Mouse (Mus musculus) embryo, embryonic 9.5 days (tissue): Measurements from ENCODE around the gene Lef1.

ENCODE experiments used
- DNase-seq: peaks from one replicate; pipeline ENCODE4 v3.0.0-alpha.2; 2017; ENCODE audit errors: extremely low spot score

Lef1 gene

GRCm38 (mm10) chr3:131107301-131108093 lies 2.8 kb upstream of the Lef1 start:
- peak; percentile 63 for DNase-seq

DNA sequence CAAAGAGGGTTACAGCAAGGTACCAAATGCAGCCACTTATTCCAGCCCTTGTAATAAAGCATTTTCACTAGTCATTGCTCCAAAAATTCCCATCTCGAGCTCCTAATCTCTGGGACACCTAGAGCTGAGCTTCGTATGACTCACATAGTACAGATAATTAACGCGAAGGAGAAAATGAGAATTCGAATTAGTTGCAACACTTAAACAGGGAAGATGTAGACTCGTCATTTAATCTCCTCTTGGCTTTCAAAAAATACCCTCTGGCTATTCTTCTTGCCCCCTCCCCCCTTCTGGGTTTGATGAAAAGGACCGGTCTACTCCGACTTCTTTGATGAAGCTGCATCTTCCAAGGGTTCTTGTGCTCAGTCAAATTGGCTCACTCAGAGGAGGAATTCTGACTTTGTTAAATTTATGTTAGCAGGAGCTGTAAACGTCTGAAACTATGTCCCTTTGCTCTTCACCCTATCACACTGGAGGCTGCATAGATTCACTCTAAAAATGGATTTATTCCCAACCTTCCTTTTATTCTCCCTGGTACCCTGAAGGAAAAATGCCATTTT lies 2.1 kb upstream of the Lef1 start:
- DNase-seq, result peak; percentile 45

DNA sequence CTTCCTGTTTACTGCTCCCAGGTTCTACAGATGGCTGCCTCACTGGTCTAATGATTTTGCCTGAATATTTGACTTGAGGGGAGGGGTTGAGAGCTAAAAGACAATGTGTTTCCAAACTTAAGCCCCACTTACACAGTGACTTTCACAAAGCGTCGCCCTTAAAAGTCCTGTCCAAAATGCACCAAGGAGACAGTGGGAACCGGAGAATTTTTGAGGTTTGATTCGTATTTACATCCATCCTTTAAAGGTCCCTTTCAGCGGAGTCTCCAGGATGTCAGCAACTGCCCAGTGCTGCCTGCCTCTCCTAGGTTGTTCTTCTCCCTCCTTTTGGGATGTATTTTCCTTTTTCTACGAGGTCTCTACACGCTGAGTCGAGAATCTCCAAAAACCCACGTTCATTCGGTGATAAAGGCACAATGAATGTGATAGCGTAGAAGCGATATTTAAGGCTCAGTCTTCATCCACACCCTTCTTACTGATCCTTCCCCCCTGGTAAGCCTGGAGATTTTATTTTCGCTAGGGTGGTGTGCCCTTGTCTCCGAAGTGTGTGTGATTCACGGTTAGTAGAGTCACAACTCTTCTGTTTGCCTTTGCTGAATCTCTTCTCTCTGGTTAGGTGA lies 1.1 kb upstream of the Lef1 start:
- DNase-seq, result peak; percentile 27

GRCm38 (mm10) chr3:131109686-131110070 lies 593 bp upstream of the Lef1 start:
- DNase-seq, result peak; percentile 66

GRCm38 (mm10) chr3:131111151-131111850 lies 1.0 kb downstream of the Lef1 start:
- DNase-seq, result peak; percentile 69

- DNase-seq, result peak; percentile 83
These were observed 1.7 kb downstream of the Lef1 start for GRCm38 (mm10) chr3:131111851-131112572.

DNA sequence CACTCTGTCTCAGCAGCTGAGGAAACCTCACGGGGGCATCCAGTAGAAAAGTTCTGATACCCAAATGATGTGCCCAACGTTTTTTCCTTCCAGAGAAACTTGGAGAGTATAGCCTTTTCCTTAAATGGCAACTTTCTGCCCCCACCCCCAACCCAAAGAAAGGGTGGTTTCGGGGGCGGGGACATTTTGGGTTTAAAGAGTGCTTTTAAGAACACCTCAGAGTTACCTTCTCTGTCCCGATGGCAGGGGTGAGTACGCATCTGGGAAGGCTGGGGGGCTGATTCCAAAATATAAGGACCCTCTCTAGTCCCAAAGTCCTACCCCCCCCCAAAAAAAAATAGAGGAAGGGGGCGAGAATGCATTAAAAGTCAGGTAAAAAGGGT lies 2.3 kb downstream of the Lef1 start:
- no peak for DNase-seq

- no peak for DNase-seq
These were observed 2.8 kb downstream of the Lef1 start for GRCm38 (mm10) chr3:131113029-131113428.

DNA sequence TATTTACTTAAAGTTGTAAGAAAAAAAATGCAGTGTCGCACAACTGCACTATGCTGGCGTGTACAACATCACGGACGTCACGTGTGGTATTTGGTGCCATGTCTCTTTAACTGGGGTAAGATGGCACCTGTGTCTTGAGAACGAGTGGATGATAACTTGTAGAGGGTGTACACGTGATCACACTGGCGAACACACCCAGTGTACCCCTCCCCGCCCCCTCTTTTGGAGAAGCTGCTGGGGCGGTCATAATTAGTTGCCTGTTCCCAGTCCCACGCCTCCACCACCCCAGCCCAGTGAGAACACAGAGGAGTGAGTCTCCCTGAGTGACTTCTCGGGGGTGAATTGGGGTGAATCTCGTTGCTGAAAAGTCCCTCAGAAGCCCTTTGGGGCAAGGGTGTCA lies 5.8 kb downstream of the Lef1 start:
- DNase-seq, result no peak

DNA sequence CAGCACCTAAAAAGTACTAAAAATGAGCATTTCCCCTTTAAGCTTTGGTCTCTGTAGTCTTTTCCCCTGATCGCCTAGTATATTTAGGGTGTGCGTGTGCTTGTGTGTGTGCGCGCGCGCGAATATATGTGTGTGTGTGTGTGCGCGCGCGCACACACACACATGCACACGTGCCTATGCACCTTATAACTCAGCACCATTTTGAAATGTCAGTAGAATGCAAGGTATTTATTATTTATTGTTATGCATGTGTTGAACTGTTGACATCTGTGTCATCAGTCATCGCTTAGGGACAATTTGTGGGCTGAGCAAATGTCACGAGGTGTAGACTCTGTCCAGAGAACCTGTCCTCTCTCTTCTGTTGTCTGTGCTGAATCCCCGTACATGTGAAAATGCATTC lies 7.1 kb downstream of the Lef1 start:
- DNase-seq, result no peak

DNA sequence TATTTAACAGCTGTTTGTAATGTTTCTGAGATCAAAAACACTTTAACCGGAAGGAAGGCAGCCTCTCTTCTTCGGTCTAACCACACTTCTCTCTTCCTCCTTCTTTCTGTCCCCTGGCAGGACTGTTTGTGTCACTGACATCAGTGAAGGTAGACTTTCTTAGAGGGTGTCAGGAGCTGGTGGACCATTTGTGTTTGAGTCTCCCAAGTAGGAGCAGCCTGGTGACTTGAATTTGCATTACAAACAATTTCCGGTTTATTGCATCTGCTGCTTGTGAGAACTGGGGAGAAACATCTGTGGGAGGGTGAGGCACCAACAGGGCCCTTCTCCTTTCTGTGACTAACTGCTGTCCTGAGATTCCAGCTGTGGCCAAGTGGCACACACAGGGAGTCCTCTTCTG lies 7.6 kb downstream of the Lef1 start:
- DNase-seq, result no peak

GRCm38 (mm10) chr3:131119435-131119834 lies 9.2 kb downstream of the Lef1 start:
- no peak for DNase-seq

DNA sequence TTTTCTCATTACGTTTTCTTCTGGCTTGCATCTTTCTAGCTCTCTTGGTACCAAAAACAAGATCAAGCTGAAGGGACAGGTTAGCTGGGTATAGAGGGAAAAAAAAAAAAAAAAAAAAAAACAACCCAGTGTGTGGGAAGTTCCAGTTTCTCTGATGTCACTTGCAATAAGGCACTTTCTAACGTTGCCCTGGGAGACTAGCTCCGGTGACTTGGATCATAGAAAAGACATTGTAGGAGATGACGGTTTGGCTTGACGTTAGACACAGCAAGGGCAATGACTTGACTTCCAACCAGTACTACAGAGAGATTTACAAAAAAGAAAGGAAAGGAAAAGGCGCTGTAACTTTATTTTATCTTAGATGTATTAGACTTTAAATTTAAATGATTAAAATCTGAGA lies 13.2 kb downstream of the Lef1 start:
- DNase-seq, result no peak

- DNase-seq, result no peak
These were observed 15.6 kb downstream of the Lef1 start for GRCm38 (mm10) chr3:131125873-131126272.

GRCm38 (mm10) chr3:131126438-131126837 lies 16.2 kb downstream of the Lef1 start:
- DNase-seq, result no peak

DNA sequence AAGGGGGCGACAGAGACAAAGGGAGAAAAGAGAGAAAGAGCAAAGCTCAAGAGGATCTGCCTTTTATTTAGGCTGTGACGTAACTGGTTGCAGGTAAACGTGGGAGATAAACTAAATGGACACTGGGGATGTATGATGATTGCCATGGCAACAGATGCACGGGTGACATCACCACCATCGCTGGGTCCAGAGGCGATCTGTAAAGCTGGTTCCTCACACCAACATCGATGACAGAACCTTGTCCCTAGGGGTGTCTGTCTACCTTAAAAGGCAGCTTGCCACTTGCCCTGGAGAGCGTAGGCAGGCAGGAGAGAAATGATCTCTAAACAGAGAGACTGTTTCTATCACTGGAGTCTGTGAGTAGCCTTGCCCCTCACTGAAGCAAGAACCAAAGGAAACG lies 23.7 kb downstream of the Lef1 start:
- no peak for DNase-seq

DNA sequence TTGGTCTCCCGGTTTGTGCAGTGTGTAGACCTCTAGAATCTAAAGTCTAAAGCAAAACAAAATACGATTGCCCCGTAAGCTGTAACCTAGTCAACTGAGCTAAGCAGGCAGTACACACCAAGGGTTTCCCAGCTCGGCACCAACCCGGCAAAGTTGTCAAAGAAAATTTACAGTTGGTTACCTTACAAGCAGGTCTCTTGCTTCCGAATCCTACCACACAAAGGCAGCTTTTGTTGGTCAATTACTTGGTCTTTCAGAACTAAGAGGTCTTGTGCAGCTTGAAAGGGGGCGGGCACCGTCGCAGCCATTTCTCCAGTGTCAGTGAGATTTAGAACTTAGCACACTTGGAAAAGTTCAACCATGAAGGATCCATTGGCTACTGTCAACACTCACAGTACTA lies 25.2 kb downstream of the Lef1 start:
- DNase-seq, result no peak

DNA sequence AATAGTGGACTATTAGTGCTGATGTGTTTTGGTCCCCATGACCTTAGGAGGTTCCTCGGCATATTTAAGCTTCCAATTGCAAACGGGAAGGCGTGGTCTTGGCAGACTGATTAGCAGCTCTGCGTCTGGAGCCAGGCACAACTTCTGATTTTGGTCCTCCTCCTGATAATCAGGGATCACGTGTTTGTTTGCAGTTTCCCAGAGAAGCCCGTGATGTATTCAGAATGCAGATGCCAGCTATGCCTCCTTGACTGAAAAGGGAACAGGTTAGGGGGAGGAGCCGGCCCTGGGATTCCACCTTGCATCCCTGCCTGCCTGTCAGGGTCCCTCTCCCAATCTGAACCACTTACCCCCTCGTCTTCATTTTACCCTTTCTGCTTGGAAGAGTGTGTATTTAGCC lies 26.2 kb downstream of the Lef1 start:
- DNase-seq, result no peak

GRCm38 (mm10) chr3:131137119-131137781 lies 27.0 kb downstream of the Lef1 start:
- DNase-seq, result no peak

DNA sequence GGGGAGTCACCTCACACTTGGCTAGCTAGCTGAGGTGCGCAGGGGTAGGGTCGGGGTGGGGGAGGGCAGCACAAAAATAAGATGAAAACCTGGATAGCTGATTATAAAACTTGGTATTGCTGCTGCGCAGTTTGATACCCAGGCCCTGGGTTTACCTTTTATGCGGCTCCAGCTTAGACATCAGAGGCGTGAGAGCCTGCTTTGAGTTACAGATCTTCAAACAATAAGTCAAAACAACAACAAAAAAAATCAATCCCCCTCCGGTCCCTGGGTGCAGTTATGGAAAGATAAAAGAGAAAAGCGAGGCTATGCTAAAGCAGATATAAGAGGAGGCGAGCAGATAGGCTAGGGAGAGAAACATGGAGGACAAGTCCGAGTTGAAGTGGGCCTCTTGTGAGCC lies 28.0 kb downstream of the Lef1 start:
- DNase-seq, result no peak

DNA sequence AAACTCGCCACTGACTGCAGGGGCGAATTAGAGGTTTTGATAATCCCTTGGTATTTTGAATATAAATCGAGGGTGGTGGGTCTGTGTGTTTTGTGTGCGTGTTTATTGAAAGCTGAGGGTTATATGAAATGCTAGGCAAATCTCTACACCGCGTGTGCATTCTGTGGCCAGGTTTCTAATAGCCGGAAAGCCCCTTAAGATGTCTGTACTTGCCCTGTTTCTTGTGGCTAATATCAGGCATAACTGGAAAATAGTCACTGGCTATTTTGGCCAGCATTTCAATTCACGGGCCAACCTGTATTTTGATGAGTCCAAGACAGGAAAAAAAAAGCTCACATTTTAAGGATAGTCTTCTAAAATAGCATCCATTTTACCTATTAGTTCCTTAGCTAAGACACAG lies 28.5 kb downstream of the Lef1 start:
- no peak for DNase-seq
